Mouse (Mus musculus): ENCODE data around the gene Fat4.

- TF ChIP-seq CTCF (IDR thresholded peaks at IDR 0.05; ENCODE audit: control insufficient read depth, insufficient read depth, insufficient replicate concordance, low read depth, low read length) (no peak), POLR2A (IDR thresholded peaks at IDR 0.05; ENCODE audit: control insufficient read depth, low read depth, low read length) (no peak)
Observed at GRCm38 (mm10) chr3:38884919-38885418, 1.8 kb upstream of the Fat4 start.
